Mouse (Mus musculus): ENCODE results near the gene Hjurp.

Hjurp gene

GRCm38 (mm10) chr1:88297480-88298258 is 20.2 kb upstream of the Hjurp start:
- no peak for DNase-seq (ENCODE audit: low spot score in 2 of 2)

- no peak for DNase-seq (ENCODE audit: low spot score in 2 of 2)
Measured at GRCm38 (mm10) chr1:88296171-88296920, 18.9 kb upstream of the Hjurp start.

GRCm38 (mm10) chr1:88294650-88295049 is 17.2 kb upstream of the Hjurp start:
- no peak for DNase-seq (ENCODE audit: low spot score in 2 of 2)

- peak in 1 of 2 experiments; percentile 5 for DNase-seq (ENCODE audit: low spot score in 2 of 2)
Measured at GRCm38 (mm10) chr1:88292057-88292456, 14.6 kb upstream of the Hjurp start.

- DNase-seq (ENCODE audit: low spot score in 2 of 2) = peak in 1 of 2 experiments; percentile 9
Measured at GRCm38 (mm10) chr1:88291409-88292005, 14.1 kb upstream of the Hjurp start.

- peak in 1 of 2 experiments; percentile 6 for DNase-seq (ENCODE audit: low spot score in 2 of 2)
Measured at GRCm38 (mm10) chr1:88290511-88290910, 13.1 kb upstream of the Hjurp start.

GRCm38 (mm10) chr1:88289917-88290316 is 12.5 kb upstream of the Hjurp start:
- peak in 1 of 2 experiments; percentile 2 for DNase-seq (ENCODE audit: low spot score in 2 of 2)

- no peak for DNase-seq (ENCODE audit: low spot score in 2 of 2)
Measured at GRCm38 (mm10) chr1:88289152-88289551, 11.7 kb upstream of the Hjurp start.

GRCm38 (mm10) chr1:88288789-88289127 is 11.3 kb upstream of the Hjurp start:
- no peak for DNase-seq (ENCODE audit: low spot score in 2 of 2)

- DNase-seq (ENCODE audit: low spot score in 2 of 2) = no peak
Measured at GRCm38 (mm10) chr1:88288056-88288788, 10.8 kb upstream of the Hjurp start.

- DNase-seq (ENCODE audit: low spot score in 2 of 2) = no peak
Measured at GRCm38 (mm10) chr1:88287697-88287980, 10.2 kb upstream of the Hjurp start.

GRCm38 (mm10) chr1:88286887-88287696 is 9.7 kb upstream of the Hjurp start:
- DNase-seq (ENCODE audit: low spot score in 2 of 2) = no peak

GRCm38 (mm10) chr1:88286136-88286845 is 8.9 kb upstream of the Hjurp start:
- DNase-seq (ENCODE audit: low spot score in 2 of 2) = no peak

- no peak for DNase-seq (ENCODE audit: low spot score in 2 of 2)
Measured at GRCm38 (mm10) chr1:88285652-88286051, 8.2 kb upstream of the Hjurp start.

- peak in 1 of 2 experiments; percentile 20 for DNase-seq (ENCODE audit: low spot score in 2 of 2)
Measured at GRCm38 (mm10) chr1:88284946-88285320, 7.5 kb upstream of the Hjurp start.

GRCm38 (mm10) chr1:88284228-88284945 is 7.0 kb upstream of the Hjurp start:
- DNase-seq (ENCODE audit: low spot score in 2 of 2) = no peak

GRCm38 (mm10) chr1:88283376-88284227 is 6.2 kb upstream of the Hjurp start:
- no peak for DNase-seq (ENCODE audit: low spot score in 2 of 2)

GRCm38 (mm10) chr1:88282301-88282700 is 4.9 kb upstream of the Hjurp start:
- no peak for DNase-seq (ENCODE audit: low spot score in 2 of 2)

GRCm38 (mm10) chr1:88280006-88280690 is 2.7 kb upstream of the Hjurp start:
- no peak for DNase-seq (ENCODE audit: low spot score in 2 of 2)

Measured in heart, adult 9 months (tissue).